Mouse (Mus musculus): Measurements from ENCODE around the gene Zfp513.

The Zfp513 gene

GRCm38 (mm10) chr5:31199893-31200292 lies 2.2 kb downstream of the Zfp513 start:
- DNase-seq: peak; percentile 44

GRCm38 (mm10) chr5:31199321-31199892 lies 2.7 kb downstream of the Zfp513 start:
- peak; percentile 21 for DNase-seq

GRCm38 (mm10) chr5:31198616-31199320 lies 3.3 kb downstream of the Zfp513 start:
- no peak for DNase-seq

- peak; percentile 17 for DNase-seq
These were observed 3.9 kb downstream of the Zfp513 start for GRCm38 (mm10) chr5:31198170-31198569.

GRCm38 (mm10) chr5:31197072-31197471 lies 5.0 kb downstream of the Zfp513 start:
- DNase-seq: no peak

- no peak for DNase-seq
These were observed 5.9 kb downstream of the Zfp513 start for GRCm38 (mm10) chr5:31196207-31196606.

GRCm38 (mm10) chr5:31195671-31196070 lies 6.4 kb downstream of the Zfp513 start:
- no peak for DNase-seq

- no peak for DNase-seq
These were observed 7.3 kb downstream of the Zfp513 start for GRCm38 (mm10) chr5:31194486-31195485.

- DNase-seq: no peak
These were observed 8.3 kb downstream of the Zfp513 start for GRCm38 (mm10) chr5:31193631-31194281.

- peak; percentile 99 for DNase-seq
These were observed 9.0 kb downstream of the Zfp513 start, which contains the start of the genes Snx17 and Eif2b4 for GRCm38 (mm10) chr5:31192939-31193630. Snx17 (plus strand) TSS chr5:31193227. Eif2b4 (minus strand) TSS chr5:31193430.

GRCm38 (mm10) chr5:31192045-31192938 lies 9.8 kb downstream of the Zfp513 start:
- DNase-seq: peak; percentile 84

GRCm38 (mm10) chr5:31190201-31190600 lies 11.9 kb downstream of the Zfp513 start:
- no peak for DNase-seq

- no peak for DNase-seq
These were observed 13.8 kb downstream of the Zfp513 start for GRCm38 (mm10) chr5:31188223-31188840.

- DNase-seq: no peak
These were observed 18.4 kb downstream of the Zfp513 start for GRCm38 (mm10) chr5:31183678-31184077.

GRCm38 (mm10) chr5:31181183-31181770 lies 20.8 kb downstream of the Zfp513 start:
- DNase-seq: no peak

GRCm38 (mm10) chr5:31179766-31180630 lies 22.1 kb downstream of the Zfp513 start, which contains the start of the genes Gm29609 and Gtf3c2:
Gm29609 (minus strand) TSS chr5:31179911.
Gtf3c2 (minus strand) TSS chr5:31180144.
- DNase-seq: peak; percentile 96

- peak; percentile 35 for DNase-seq
These were observed 22.8 kb downstream of the Zfp513 start for GRCm38 (mm10) chr5:31179301-31179765.

GRCm38 (mm10) chr5:31168630-31169029 lies 33.5 kb downstream of the Zfp513 start:
- DNase-seq: no peak

- no peak for DNase-seq
These were observed 37.2 kb downstream of the Zfp513 start for GRCm38 (mm10) chr5:31164878-31165277.

All from kidney, postnatal 10 days (tissue).